Mouse (Mus musculus) thymus, adult 2 months (tissue): ENCODE results near the gene Jmjd8.

Experiments
- CTCF ChIP-seq: fragments of 200-500 bp; IDR thresholded peaks from 2 replicates; pipeline ENCODE4 v1.5.1; 2012; ENCODE audit warnings: mild to moderate bottlenecking, control low read depth, low read length, moderate library complexity, borderline replicate concordance; ENCODE audit not compliant: control insufficient read depth, poor library complexity, insufficient read depth; ENCODE audit errors: extremely low read depth
- POLR2A ChIP-seq: fragments of 200-500 bp; IDR thresholded peaks from 2 replicates; pipeline ENCODE4 v1.6.1; 2012; ENCODE audit warnings: mild to moderate bottlenecking, low read length, control low read depth, moderate library complexity; ENCODE audit not compliant: control insufficient read depth, poor library complexity, insufficient read depth; ENCODE audit errors: extremely low read depth

GRCm38 (mm10) chr17:25818851-25819780 is 9.6 kb upstream of the Jmjd8 start:
- no peak for TF ChIP-seq CTCF
- no peak for TF ChIP-seq POLR2A
